ENCODE assay signal across 14 mouse cellular contexts in genomic region chr11:108532901-108533300, GRCm38 (mm10).
"Had no signal": no experiment of that assay in that cellular context is flagged by ENCODE, and none has a peak within 500 bp of the region (broad histone marks: within the 10 kb centered on the region; RNA-seq: fewer than 3 reads in every experiment).

No protein-coding gene starts in this region.

- H3K27me3 ChIP-seq: intestine, embryonic 15.5 days; limb, embryonic 13.5 days; liver, embryonic 15.5 days; lung, embryonic 15.5 days; midbrain, embryonic 15.5 days; neural tube, embryonic 12.5 days had no signal

- H3K4me1 ChIP-seq: liver, embryonic 15.5 days; midbrain, embryonic 15.5 days had no signal

- H3K27ac ChIP-seq: hindbrain, embryonic 14.5 days; intestine, embryonic 15.5 days; layer of hippocampus, adult 2 months; limb, embryonic 13.5 days; liver, embryonic 15.5 days; lung, embryonic 15.5 days; midbrain, embryonic 10.5 days; midbrain, embryonic 15.5 days; neural tube, embryonic 12.5 days had no signal

- H3K4me3 ChIP-seq: intestine, embryonic 15.5 days; layer of hippocampus, adult 2 months; limb, embryonic 13.5 days; liver, embryonic 15.5 days; lung, embryonic 15.5 days; midbrain, embryonic 10.5 days; midbrain, embryonic 15.5 days; neural tube, embryonic 12.5 days had no signal

- H3K4me2 ChIP-seq: hindbrain, embryonic 14.5 days; intestine, embryonic 15.5 days; limb, embryonic 13.5 days; liver, embryonic 11.5 days; liver, embryonic 15.5 days; lung, embryonic 15.5 days; midbrain, embryonic 15.5 days; neural tube, embryonic 12.5 days had no signal

- H3K9ac ChIP-seq: hindbrain, embryonic 14.5 days; intestine, embryonic 15.5 days; limb, embryonic 13.5 days; liver, embryonic 15.5 days; lung, embryonic 15.5 days; midbrain, embryonic 15.5 days; neural tube, embryonic 12.5 days had no signal

- H3K36me3 ChIP-seq: intestine, embryonic 15.5 days; liver, embryonic 15.5 days; lung, embryonic 15.5 days; midbrain, embryonic 10.5 days; midbrain, embryonic 15.5 days; neural tube, embryonic 12.5 days had no signal

- ATAC-seq: intestine, embryonic 15.5 days; midbrain, embryonic 15.5 days had no signal

- DNase-seq: kidney, postnatal 4 days; right cerebral cortex, postnatal 4 days; spleen, adult 18-20 months; thymus, postnatal 36 days had no signal

- H3K9me3 ChIP-seq: intestine, embryonic 15.5 days; limb, embryonic 13.5 days; liver, embryonic 15.5 days; lung, embryonic 15.5 days; midbrain, embryonic 10.5 days; midbrain, embryonic 15.5 days; neural tube, embryonic 12.5 days had no signal
